Mouse (Mus musculus) cerebellum, postnatal 14 days (tissue): ENCODE data around the gene Wipi1.
A peak's percentile ranks its signal among the peaks of the same experiment; 100 is the strongest.

Experiments used
- DNase-seq, 2 experiments: peaks; one replicate each; pipeline ENCODE4 v3.0.0; 2021; ENCODE audit warnings: mixed read lengths in 2 of 2

Wipi1 gene

GRCm38 (mm10) chr11:109535966-109536365 is 75.8 kb downstream of the Wipi1 start:
- peak; percentile 44 to 75 for DNase-seq

- peak; percentile 51 to 52 for DNase-seq
These were observed 81.7 kb downstream of the Wipi1 start for GRCm38 (mm10) chr11:109530030-109530429.

- peak; percentile 46 to 75 for DNase-seq
These were observed 86.2 kb downstream of the Wipi1 start for GRCm38 (mm10) chr11:109525571-109525970.

DNA sequence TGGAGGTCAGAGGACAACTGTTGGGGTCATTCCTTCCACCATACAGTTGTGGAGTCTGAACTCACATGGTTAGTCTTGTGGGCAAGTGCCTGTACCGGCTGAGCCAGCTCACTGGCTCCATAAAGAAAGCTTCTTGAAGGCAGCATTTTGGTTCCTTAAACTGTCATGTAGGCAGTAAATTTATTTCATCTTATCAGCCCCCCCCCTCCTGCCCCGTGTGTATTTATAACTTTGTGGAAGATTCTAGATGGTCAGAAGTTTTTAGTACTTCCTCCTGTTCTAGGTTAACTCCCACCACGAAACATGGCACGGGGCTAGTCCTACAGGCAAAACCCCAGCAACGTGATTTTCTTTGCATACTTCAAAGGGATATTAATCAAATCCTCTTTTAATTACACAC is 86.9 kb downstream of the Wipi1 start:
- DNase-seq: no peak
